Mouse (Mus musculus) megakaryocyte, embryonic 14.5 days (primary cell): Measurements from ENCODE around the gene Iqcm.

Experiments
- FLI1 ChIP-seq: IDR thresholded peaks from 2 replicates; pipeline ENCODE4 v1.6.1; 2012; ENCODE audit warnings: low read length, inconsistent platforms, mixed read lengths
- GATA1 ChIP-seq: IDR thresholded peaks from 3 replicates; pipeline ENCODE4 v1.6.1; 2012; ENCODE audit warnings: mixed read lengths, low read length, inconsistent platforms, borderline replicate concordance

DNA sequence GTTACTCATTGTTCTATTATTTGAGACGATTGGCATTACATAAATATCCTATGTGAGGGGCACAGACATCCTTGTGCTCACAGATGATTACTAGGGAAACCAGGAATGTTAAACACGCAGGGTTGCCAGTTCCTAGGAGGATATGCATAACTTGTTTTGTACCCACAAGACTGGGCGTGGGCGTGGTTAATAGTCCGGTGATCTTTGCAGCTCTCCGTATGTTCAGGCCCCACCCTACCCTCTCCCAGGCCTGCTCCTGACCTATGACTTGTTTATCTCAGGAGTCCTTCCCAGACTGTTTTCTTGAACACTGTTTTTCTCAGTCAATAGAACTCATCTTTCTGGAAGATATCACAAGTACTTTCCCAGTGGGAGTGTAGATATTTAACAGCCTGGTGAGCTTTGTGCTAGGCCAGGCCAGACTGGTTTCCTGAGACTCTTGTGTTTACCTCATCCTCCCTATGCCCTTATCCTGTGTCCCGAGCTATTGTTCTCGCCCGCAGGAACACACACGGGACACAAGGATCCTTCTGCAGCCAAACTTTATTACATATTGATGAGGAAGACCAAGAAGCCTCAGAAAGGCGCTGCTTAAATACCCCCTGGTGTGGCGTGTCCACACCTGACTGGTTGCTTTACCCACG, 40.7 kb downstream of the Iqcm start:
- TF ChIP-seq GATA1 = no peak
- no peak for TF ChIP-seq FLI1
